Mouse (Mus musculus) MEL-GATA-1-ER (cell line): Measurements from ENCODE around the gene Dip2c.

Source experiments
- DNase-seq: peaks from one replicate; pipeline ENCODE4 v3.0.0-alpha.2; 2012; ENCODE audit warnings: low read depth; ENCODE audit errors: extremely low read depth

The Dip2c gene

DNA sequence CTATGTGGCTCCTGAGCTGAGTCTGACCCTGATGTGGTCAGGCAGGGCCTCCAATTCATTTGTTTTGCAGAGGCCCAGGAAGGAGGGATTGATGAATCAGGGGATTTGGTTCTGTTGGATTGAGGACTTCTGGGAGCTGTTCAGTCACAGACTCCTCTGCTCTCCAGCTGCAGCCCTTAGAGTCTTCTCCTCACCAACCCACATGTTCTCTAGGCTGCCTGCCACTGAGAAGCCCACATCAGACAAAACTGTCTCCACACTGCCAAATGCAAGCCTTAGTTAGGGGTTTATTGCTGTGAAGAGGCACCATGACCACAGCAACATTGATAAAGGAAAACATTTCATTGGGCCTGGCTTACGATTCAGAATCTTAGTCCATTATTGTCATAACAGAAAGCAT lies 387.3 kb downstream of the Dip2c start:
- no peak for DNase-seq

DNA sequence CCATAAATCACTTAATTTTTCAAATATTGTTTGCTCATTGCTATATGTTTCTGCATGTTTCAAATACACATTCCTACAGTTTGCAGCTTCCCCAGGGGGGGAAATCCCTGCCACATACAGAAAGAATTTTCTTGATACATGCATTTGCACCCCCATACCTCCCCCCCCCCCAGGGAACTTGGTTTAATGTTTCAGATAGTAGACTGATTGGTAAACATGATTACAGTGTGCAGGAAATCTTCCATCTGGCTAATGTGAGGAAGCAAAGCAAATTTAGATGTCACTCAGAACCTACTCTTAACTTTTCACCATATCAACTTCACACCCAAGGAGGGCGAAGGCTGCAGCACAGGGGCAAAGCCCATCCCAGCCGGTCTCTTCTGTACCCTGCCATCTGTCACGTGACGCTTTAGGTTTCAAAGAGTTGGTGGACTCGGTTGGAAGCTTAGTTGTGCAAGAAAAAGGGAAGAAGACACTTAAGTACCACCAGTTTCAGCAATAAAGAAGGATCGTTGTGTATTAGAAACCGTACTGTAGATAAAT lies 391.7 kb downstream of the Dip2c start:
- DNase-seq, result no peak

DNA sequence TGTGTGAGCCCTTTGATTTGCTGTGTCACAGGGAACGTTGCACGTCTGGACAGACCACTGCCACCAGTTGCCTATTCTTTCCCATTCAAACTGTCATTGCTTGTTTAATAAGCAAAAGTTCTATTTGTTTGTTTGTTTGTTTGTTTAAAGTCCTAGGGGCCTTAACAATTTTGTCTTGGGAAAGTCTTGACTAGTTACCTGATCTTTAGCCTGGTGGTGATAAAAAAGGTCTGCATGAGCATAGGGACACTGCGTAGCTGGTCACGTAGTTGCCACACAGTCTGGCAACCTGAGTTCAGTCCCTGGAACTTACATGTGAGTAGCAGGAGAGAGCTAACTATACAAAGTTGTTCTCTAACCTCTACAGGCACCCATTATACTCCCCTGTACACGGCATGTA lies 392.9 kb downstream of the Dip2c start:
- DNase-seq, result no peak

DNA sequence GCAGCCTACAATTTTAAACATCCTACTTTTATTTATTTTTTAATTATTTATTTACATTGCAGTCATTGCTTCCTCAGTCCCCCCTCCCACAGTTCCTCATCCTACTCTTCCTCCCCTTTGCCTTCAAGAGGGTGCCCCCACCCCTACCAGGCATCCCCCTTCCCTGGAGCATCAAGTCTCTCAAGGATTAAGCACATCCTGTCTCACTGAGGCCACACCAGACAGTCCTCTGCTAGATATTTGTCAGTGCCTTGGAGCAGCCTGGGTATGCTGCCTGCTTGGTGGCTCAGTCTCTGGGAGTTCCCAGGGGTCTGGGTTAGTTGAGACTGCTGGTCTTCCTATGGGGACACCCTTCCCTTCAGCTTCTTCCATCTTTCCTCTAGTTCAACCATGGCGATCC lies 397.8 kb downstream of the Dip2c start:
- no peak for DNase-seq

DNA sequence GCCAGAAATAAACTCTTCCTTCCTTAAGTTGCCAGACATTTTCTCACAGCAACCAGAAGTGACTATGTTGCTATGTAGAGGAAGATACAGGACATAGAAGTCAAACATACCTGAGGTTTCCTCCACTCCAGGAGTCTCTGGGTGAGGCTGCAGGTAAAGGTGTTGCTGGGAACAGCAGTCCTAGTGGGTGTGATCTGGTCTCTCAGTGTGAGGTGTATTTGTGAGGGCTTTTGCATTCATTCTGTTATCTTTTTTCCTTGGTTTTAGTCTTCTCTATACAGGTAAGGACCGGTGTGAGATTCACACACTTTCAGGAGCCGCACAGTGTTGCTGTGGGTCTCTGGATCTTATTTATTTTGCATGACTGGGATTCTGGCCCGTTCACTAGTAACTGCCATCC lies 405.2 kb downstream of the Dip2c start:
- DNase-seq, result no peak

DNA sequence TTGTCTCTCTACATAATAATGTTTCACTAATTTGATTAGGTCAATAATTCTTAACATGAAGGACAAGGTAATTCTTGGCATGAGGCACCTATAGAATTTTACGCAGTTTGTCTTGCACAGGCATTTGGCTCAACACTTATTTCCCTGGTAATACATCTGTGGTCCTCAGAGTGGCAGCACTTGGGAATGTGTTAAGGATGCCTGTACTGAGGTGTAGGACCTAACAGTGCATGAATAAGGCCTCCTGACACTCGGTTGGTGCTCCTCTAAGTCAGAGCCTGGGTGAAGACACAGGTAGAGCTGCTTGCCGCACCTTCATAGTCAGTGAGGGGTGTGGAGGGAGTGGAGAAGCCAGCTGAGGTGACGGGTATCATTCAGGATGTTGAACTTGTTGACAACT lies 407.0 kb downstream of the Dip2c start:
- DNase-seq, result no peak

DNA sequence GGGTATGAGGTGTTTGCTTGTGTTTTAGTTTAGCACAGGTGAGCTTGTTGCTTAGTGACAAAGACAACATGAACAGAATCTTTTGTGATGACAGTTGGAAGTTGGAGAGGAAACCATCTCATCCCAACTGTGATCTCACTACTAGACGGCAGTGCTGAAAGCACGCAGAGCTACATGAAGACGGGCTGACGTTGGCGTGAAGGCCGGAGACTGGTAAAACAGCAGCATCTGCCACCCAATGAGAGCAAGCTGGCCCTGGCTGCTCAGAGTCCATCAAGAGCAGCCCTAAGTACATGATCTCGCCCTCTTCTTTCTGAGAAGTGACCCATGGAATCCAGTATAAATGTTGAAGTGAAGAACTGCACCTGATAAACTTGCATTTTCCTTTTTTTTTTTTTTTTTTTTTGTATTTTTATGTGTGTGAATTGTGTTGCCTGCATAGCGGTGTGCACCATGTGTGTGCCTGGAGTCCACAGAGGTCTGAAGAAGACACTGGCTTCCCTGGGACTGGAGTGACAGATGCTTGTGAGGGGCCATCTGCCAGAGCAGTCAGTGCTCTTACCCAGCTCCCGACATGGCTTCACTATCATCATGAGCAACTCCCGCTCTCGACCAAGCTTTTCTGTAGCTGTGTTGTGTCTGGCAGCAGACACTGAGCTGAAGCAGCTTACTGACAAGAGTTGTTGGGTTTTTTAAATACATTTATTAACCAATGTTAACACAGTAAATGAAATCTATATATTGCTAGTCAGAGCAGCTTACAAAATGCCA lies 408.0 kb downstream of the Dip2c start:
- DNase-seq, result no peak

DNA sequence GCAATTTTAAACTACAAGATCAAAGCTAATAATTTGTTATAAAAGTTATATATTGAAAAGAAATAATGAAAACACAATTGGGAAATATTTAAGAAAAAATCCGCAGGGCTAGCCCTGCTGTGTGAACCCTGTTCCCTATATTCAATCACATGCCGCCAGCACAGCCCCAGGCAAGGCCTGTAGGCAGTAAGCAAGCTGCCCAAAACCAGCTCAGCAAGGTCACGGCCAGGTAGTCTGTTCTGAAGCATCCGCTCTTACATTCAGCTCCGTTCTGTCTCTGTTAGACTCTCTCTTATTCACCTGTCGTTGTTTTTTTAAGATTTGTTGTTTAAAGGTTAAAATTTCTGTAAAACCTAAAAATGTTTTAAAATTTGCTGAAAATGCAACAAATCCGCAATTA lies 409.9 kb downstream of the Dip2c start:
- DNase-seq, result no peak

DNA sequence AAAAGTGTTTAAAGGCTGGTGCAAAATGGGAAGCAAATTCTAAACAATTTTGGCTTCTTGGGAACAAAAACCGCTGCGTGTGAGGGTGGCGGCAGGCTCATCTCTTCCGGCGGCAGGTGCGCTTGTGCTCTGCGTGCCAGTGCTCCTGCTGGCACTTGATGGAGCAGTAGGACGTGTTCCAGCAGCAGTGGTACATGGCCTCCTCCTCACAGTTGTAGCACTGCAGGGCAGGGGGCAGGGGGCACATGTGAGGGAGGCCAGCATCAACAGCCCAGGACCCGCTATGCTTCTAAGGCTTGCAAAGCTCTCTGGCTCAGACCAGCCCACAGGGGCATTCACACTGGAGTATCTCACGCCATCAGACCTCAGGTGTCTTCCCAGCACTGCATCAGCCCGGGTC lies 410.4 kb downstream of the Dip2c start:
- no peak for DNase-seq

DNA sequence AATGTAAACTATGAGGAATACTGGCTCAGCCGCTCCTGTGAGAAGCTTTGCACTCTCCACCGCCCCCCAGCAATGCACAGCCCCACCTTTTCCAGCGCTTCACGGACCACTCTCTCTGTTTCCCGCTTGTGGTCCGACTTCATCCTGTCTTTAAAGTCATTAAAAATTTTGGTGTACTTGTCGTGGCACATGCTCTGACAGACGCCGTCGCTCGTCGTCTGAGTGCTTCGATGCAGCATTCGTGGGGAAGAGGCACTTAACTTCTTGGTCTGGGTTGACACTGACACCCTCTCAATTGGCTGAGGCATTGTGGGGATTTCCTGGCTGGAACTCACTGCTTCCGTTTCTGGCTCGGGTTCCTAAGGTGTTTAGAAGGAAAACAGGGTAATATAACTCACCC lies 413.0 kb downstream of the Dip2c start:
- no peak for DNase-seq

DNA sequence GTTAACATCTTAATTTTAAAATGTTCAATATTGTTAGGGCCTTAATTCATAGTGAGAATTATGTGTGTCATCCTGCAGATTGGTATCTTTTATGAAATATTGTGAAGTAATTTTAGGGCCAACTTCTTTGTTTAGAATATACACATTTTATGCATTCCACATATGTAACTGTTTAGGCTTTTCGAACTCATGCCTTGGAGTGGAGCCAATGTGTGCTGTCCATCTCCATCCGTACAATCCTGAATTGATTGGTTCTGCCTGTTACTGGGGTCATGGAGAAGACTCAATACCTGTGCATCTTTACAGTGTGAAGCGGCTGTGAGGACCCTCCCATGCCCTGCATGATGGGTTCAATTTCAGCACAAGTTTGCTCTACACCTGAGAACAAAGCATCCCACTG lies 416.5 kb downstream of the Dip2c start:
- DNase-seq, result no peak

DNA sequence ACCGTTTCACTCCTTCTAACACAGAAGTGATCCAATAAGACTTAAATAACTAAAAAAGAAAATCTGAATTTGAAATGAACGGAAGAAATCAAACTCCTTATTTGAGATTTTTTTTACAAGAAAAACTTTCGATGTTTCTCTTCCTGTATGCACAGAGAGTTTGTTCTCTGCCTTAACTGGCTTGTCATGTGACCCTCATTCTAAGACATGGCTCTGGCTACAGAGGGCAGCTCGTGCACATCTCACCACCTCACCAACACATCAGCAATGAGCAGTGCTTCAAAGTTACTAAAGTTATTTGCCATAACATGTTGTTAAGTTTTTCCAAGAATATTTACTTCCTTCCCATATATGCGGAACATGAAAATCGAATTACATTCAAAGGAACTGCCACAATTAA lies 418.3 kb downstream of the Dip2c start:
- no peak for DNase-seq

DNA sequence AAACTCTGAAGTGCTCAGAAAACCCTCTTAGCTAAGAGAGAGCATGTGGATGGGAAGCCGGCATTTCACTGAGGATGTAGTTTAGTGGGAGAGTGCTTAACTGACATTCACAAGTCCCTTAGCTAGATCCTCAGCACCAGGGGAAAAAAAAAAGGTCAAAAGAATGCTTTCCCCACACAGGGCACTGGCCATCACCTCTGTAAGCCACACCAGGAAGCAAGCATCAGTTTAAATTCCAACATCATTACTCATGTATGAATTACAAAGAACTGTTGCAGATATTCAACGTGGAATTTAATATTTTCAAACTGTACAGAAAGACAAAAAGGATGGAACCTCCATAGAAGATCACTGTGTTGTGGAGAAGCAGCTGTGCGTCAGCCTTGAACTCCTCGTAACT lies 419.1 kb downstream of the Dip2c start:
- DNase-seq, result no peak

DNA sequence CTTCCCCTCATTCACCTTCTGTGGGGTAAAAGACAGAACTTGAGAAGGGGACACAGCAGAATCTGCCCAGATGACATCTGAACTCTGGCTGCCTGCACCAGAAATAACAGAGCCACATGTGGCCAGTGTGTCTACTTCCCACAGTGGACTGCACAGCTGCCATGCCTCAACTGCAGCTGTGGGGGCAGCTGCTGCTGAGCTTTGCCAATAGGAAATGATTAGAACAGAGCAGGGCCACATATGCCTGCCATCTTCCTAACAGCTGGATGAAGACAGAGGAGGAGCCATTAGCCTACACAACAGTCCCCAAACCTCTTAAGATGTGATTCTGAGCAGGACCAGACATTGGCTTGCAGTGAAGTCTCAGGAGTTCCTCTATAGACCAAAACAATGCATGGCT lies 419.5 kb downstream of the Dip2c start:
- no peak for DNase-seq

DNA sequence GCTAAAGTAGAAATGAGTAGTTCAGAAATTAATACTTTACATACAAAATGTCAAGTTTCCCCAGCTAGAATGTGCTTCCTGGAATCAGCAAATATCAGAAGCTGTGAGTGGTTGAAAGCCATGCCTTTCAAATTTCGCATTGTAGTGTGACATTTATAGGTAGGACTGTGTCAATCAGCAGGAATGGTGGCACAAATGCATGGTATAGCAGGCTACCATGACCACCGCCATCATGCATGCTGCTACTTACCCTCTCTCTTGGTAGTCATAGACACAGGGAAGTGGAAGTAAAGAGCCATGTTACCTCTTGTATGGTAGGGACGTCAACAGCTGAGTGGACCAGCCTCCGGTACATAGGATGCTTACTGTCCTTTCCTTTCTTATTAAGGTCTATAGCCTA lies 421.0 kb downstream of the Dip2c start:
- DNase-seq, result no peak

DNA sequence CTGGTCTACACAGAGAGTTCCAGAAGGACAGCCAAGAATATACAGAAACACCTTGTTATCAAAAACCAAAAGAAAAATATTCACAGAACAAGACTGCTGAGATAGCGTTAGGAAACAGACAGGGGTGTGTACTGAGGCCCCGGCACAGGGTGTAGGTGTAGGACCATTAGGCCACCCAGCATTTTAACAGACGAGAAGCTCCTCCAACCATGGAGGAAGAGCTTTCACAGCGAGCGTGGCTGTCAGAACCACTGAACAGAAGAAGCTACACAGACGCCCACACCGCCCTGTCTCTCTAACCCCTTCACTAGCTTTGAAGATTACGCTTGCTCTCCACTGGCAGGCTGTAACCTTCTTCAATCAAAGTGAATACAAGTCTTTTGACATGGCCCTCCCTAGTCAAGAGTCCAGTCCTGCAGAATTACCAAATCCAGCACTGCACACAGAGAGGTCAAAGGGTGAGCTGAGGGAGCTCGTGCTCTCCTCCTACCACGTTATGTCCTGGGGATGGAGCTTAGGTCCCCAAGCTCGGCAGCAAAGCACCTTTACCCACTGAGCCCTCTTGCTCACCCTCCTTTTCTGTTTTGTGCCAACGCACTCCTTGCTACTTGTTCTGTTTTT lies 426.4 kb downstream of the Dip2c start:
- no peak for DNase-seq

DNA sequence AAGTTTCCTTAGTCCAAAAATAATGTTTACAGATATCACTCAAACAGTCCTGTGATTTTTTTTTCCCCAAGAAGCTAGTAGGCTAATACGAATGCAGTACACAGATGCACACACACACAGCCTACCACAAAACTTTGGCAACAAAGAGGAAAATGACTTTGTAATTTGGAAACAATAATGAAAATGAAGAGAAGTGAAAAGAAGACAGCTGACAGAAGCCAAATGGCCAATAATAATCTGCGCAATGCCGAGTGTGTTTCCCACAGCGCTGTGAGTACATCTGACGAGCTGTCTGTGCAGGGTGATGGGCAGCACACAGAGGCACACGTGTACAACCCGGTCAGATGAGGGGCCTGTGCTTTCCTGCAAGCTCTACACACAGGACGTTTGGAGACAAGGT lies 430.4 kb downstream of the Dip2c start:
- DNase-seq, result no peak

DNA sequence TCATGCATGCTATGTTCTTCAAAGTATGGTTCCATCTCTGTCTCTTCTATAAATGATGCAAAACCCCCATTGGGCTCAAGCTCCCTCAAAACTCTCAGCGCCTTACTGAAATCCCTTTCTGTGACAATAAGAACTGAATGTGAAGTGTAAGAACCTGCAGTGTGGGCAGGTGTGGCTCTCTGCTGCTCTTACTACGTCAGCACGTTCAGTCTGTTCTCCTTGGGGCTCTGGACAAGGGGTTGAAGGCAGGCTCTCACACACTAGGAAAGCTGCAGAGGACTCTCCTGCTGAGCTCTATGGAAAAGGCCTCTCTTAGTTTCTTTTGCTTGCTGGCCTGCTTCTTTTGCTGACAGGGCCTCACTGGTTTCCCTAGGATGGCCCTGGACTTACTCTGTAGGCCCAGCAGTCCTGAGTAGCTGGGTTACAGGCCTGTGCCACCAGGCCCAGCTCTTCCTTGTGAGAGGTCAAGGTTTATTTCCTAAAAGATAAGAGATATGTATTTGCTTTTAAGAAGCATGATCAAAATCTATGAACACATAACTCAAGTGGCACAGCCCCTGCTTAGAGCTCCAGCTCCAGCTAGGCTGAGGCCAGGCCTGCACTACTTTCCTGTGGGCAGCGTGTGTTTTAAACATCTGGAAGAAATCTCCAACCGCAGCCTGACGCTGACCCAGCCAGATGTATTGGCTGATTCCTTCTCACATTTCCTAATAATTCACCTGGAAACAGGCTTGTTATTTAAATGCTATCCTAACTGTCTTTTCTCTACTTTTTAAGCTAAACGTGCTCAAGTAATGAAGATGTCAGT lies 432.3 kb downstream of the Dip2c start:
- no peak for DNase-seq

DNA sequence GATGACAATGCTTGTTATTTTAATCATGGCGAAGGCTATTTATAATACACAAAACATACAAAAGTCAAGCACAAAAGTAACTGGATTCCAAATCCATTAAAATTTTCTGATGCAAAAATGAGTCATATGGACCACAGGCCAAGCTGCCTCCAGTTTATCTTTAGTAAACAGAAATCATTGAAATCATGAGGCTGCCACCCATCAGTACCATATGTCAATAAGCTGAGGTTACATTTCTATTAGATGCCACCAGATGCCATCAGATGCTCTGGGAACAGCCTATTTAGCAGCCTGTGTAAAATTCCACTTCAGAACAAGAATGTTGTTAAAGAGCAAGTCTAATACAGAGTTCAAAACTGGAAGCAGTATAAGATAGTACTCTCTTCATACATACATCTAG lies 436.1 kb downstream of the Dip2c start:
- DNase-seq, result no peak

DNA sequence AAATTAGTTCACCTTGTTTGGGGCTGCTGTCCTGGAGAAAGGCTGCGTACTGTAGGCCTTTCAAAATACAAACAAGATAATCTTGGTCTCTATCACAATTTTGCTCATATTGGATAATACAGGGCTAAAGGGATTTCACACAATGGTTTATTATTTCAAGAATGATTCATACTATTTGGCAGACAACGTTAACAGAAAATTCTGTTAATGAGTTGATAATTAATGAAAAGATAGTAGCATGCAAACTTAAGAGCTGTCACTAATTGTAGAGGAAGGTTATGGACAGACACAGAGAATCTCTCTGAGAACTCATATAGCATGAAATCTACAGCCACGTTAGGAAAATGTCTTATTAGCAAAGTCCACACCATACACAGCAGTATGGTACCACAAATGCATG lies 436.6 kb downstream of the Dip2c start:
- no peak for DNase-seq

DNA sequence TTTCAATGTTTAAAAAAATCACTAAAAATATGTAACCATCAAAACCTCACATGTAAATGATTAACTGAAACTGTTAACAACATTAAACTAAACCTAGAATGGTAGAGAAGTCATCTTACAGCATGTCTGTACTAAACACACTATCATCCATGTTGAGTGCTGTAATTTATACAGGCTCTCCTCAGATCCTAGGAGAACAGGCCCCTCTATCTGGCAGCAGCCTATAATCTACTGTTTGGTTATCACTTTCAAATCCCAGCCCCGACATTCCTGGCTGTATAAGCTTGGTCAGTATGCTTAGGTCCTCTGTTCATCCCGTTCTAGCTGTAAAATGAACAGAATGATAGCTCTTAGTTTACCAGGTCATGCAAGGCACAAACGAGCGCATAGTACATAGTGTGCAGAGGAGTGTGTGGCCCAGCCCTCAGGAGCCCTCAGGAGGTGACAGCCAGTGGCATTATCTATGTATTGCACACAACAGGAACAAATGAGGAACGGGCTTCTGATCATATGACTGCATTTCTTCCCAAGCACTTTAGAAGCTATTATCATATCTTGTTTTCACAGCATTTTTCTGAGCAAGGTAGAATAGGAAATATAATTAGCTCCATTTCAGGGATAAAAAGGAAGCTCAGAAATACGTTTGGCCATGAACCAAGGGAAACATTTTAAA lies 437.3 kb downstream of the Dip2c start:
- peak; percentile 87 for DNase-seq

DNA sequence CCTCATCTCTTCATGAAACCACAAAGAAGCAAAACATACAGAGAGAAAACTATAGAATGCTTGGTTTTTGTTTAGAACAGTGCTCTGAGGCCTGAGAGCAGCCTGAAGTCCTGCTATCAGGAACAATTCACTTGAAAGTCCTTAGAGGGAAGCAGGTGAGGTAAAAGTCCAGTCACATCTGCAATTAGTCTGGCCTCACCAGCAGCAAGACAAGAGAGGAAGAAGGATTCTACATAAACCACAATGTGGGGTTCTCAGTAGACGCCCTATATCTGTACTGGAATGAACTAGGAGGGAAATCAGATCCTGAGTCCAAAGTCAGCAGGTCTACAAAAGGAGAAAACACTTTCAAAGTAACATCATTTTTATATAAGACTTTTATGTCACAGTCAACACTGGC lies 438.9 kb downstream of the Dip2c start:
- DNase-seq, result no peak
